Mouse (Mus musculus) cerebellum, adult 11 months (tissue): ENCODE measurements around the gene Prss2.
"Not testable (repeated sequence)": the region's sequence is repeated elsewhere in the genome, so short reads cannot be mapped to it uniquely, and the experiment has no call there.

ENCODE experiments used
- DNase-seq: peaks from one replicate; pipeline ENCODE4 v3.0.0; 2022

Prss2 gene

GRCm38 (mm10) chr6:41556389-41556788, 34.8 kb downstream of the Prss2 start:
- DNase-seq: no peak

DNA sequence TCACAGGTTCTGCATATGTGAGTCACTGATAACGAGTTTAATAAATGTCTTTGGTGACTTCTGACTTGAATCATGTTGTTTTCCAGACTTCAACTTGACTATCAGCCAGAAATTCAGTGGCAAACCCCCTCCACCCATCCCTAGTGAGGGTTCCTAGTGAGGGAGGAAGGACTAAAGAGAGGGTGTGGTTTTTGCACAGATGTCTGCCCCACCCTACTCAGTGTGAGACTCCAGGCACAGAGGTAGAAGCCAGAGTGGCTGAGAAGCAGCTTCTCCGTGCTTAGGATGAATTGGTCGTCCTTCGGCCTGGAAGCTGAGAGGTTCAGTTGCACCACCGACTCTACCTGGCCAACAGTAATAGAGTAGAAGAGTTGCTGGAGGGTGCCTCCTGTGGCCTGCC, 35.9 kb downstream of the Prss2 start:
- no peak for DNase-seq

DNA sequence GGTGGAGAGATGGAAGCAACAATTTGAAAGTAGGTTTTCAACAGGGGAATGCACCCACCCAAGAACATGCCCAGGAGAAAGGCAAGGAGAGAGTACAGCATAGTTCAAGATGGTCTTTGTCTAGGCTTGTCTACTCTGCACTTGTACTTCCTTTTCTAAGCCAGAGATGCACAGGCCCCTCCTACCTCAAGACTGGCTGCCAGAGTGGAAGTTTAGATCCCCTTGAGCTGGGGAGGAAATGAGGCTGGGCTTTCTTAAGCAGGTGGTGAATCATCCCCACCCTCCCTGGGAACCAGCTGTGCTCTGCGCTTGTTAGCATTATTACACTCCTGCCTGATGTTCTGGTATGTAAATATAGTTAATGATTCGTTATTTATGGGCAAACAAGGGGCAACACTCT, 36.7 kb downstream of the Prss2 start:
- no peak for DNase-seq

DNA sequence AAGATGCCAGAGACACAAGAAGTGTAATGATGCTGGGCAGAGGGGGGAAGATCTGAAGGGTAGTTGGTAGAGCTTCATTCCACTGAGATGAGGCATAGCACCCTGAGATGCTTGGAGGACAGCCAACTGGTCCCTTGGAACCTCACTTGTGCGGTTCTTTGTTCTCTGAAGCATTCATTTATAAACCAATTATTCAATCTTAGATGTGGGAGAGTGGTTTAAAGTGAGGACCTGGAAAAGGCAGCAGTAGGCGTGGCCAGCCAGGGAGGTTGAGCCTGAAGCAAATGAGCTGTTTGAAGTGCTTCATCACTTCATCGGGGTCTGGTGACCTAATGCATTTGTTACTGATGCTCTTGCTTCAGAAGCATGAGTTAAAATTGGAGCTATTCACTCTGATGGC, 37.7 kb downstream of the Prss2 start:
- DNase-seq: no peak

GRCm38 (mm10) chr6:41560273-41560672, 38.7 kb downstream of the Prss2 start:
- DNase-seq: no peak

- DNase-seq: no peak
These were observed 41.0 kb downstream of the Prss2 start for GRCm38 (mm10) chr6:41562598-41562997.

DNA sequence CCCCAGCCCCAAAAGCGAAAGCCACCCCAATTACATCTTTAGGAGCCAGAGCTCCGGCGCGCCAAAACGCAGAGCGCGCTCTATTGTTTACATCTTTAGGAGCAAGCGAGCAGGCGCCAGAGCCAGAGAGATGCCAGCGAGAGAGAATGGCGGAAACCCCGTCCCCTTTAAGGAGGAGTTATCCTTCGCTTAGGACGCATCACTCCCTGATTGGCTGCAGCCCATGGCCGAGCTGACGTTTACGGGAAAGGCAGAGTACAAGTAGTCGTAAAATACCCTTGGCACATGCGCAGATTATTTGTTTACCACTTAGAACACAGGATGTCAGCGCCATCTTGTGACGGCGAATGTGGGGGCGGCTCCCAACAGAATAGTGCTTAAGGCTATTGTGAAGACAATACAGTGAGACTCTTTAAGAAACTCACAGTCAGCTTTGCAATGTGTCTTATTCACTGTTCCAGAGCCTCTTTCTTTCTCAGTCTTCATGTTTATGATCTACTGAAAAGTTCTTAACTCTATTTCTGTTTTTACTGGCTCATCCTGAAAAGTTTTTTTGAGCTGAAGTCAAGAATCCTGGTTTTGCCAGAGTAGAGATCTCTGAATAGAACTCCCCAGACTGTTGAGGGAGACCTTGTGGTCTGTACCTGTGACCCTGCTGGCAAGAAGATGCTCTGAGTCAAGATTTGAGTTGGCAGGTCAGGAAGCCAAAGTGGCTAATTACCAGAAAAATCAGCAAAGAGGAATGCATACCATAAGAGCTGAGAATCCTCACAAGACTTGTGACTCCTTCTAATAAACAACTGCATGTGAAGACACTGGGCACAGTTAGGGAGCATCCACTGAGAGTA, 41.7 kb downstream of the Prss2 start:
- DNase-seq: not testable (repeated sequence)

DNA sequence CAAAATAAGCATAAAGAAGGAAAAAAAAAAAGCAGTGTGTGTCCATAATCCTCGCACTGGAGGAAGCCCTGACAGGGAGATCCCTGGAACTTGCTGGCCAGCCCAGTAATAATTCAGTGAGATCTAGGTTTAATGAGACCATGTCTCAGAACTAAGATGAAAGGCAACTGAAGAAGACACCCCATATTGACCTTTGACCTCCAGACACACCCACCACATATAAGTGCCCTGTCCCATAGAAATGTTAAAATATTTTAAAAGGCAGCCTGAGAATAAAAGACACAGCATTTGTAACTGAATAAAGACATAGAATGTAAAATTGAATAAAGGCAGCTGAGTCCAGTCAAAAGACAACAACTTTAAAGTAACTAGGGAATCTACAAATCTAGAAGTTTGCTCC, 43.7 kb downstream of the Prss2 start:
- DNase-seq: no peak

DNA sequence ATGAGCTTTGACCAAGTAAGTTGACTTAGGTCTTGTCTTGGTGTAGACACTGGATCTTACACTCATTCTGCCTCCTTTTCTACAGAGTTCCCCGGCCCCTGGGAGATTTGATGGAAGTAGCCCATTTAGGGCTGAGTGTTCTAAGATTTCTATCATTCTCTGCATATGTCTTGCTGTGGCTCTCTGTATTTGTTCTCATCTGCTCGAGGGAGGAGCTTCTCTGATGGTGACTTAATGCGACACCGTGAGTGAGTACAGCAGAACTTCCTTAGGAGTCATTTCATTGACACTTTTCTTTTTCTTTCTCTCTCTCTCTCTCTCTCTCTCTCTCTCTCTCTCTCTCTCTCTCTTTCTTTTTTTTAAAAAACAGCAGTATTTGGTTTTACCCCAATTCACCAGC, 45.4 kb downstream of the Prss2 start:
- DNase-seq: no peak

- no peak for DNase-seq
These were observed 47.5 kb downstream of the Prss2 start for GRCm38 (mm10) chr6:41569078-41569477.
